Mouse (Mus musculus) left cerebral cortex, adult 11 months (tissue): Measurements from ENCODE around the gene Spats2l.

Experiments used
- DNase-seq: peaks from one replicate; pipeline ENCODE4 v3.0.0; 2022; ENCODE audit warnings: low spot score

Gene Spats2l

DNA sequence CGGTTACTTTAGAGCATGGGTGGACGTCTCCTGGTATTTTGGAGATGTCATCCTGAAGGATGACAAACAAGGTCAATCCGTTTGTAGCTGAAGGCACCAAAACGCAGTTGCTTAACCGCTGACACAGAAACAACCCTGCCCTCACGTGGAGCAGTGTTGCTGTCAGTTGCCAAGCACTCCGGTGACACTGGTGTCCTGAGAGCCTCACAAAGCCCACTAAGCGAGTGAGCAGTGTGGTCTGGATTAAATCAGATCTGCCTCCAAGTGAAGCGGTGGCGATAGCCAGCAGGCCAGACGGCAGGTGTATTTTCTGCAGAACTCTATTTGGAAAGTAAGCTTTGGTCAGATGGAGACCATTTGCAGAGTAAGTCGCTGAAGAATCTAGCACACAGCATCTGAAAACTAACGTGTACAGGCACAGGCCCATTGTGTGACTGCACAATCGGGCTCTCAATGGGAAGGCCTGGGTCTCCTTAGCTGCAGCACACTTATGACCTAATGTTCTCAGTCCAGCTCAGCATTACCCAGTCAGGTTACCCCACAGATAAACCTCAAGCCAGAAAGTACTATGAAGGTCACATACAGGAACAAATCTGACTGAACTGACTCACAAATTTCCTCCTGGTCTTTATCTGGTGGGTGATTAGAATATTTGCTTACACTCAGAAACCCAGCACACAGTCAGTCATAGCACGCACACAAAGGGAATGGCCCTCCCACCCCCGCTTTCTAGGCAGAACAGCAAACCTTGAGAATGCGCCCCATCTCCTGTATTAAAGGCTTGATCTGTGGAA is 51.2 kb downstream of the Spats2l start:
- no peak for DNase-seq

DNA sequence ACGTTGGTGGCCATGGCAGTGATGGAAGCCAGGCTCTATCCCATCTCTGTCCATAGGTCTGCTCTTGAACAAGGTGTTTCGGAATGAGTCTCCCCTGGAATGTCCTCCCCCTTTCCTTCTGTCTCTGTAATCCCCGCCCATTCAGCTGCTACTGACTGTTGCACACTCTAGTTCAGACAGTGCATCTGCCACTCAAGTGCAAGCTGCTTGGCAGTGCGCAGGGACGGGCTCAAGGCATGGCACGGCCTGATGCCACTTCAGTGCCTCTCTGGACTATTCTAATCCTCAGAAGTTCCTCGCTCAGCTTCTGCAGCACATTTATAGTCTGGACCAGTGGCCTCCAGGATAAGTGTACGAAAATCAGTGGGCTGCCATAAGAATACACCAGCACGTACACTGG is 52.3 kb downstream of the Spats2l start:
- no peak for DNase-seq

DNA sequence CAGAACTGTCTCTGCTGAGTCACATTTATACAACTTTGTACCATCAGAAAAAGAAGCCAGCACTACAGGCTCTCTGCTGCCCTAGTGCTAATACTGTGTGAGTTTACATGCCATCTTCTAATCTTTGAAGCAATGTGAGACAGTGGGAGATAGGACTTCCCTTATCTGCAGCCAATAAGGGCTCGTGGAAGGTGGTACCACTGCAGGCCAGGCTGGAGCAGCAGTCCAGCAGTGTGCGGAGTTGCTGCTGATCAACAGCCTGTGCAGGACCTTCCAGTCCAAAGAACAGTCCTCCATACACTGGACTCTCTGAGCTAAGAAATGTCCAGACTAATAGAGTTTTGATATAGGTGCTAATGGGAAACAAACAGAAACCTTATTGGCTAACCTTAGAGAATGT is 59.2 kb downstream of the Spats2l start:
- no peak for DNase-seq

DNA sequence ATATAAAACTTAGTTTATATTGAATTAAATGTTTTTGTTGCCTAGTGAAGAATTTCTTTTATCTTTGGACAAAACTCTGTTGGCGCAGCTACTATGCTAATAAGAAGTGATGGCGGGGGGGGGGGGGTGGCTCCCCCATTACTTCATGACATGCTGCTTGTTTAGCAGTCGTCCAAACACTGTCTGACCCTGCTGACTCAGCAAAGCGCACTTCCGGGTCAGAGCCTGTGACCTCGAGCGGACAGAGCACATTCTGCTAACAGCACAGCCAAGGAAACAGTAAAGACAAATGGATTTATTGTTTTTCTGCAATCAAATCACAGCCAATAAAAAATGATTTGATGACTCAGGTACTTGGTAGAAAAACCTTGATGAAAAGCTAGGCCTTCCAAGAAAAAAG is 61.2 kb downstream of the Spats2l start:
- DNase-seq, result no peak

DNA sequence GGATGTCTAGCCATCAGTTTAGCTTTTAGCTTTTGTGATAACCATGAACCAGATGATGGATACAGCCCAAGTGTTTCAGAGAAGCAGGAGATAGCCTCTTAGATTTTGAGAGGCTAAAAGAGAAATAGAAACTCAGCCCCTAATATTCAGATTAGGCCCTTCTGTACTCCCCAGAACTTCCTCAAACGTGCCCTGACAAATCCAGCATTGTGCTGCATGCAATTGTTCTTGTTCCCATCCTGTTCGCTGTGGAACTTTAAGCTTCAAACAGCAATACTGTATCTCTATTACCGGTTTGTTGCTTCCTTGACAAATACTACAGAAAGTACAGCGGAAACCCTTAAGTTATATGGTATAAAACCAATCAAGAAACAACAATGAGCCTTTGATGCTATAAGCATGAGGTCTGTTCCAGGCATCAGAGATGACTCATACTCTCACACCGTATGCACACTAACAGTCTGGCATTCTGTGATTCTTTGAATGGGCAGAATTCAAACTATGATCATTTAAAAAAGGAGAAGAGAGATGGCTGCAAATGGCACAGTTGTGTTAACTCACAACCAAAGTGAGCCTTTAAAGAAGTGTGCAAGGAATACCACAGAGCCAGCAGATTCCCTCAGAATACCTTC is 62.8 kb downstream of the Spats2l start:
- DNase-seq, result no peak

DNA sequence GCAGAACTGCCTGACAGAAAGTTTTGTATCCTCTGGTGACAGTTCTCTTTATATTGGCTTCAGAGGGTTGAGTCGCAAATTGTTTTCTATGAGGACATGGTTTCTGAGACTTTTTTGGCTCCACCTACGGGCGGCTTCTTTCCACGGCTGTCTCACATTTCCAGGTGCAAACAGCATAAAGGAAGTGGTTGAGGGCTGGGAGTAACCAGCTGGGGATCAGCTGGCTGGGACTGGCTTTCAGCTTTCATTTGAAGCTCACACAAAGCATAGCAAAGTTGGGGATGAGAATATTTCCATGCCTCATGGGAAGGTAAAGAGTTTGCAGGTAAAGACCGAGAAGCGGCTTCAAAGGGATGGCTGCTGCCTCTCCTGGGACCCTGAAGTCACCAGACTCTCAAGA is 65.9 kb downstream of the Spats2l start:
- DNase-seq, result no peak

DNA sequence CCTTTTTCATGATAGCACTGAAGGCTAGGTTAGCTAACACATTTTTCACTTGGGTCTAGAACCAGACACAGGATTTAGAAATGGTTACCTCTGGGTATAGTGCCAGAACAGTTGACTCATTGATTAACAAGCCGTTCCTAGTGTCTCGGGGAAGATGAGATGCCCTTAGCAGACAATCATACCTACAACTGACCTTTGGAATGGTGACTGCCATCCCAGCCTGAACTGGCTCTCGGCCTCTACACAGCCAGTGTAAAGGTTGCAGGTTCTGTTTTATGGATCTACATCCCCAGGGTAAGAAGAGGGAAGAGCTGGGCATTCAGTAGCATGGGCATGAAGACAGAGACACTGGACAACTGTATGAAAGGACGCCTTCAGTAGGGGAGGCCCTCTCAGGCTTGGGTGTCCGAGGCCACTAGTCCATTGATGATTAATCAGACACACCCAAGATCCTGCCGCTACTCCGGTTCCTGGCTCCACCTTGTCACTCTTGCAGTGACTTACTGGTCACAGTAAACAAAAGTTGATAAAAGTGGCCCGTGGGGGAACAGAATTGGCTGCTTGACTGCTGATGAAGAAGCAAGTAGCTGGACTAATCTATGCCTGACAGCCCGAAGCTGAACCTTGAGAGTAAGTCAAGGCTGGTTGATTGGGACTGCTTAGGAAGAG is 71.2 kb downstream of the Spats2l start:
- DNase-seq, result no peak

DNA sequence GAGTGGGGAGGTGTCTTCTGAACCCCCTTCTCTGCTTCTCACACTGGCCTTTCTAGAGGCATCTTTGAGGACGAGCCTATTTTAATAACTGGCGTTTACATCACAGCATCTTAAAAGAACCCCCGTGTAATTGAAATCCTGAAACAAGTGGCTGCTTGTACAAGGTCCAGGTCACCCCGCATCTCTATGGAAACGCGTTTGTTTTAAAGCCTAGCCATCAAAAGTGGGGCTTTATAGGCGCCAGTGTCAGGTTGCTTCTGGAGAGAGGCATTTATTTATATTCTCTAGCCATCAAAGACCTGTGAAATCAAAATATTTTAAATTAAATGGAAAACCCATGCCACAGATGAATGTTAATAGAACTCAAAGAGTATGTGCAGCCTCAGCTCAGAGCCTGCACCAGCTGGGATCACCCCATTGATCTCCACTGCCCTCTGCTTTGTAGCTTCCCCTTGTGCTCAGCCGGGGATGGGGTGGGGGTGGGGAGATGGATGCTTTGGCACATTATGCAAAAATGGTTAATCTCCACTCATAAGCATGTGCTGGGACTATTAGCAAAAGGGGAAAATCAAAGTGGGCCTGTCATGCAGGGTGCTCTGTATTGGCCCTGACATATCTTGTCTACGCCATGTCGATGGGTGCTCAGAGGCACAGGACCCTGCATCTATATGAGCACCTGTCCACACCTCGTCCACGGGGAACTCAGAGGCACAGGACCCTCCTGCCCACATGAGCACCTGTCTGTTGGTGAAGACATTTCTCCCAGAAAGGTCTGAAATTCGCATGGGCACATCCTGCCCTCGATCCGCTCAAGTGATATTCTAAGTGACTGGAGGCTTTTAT is 73.1 kb downstream of the Spats2l start:
- DNase-seq, result no peak

DNA sequence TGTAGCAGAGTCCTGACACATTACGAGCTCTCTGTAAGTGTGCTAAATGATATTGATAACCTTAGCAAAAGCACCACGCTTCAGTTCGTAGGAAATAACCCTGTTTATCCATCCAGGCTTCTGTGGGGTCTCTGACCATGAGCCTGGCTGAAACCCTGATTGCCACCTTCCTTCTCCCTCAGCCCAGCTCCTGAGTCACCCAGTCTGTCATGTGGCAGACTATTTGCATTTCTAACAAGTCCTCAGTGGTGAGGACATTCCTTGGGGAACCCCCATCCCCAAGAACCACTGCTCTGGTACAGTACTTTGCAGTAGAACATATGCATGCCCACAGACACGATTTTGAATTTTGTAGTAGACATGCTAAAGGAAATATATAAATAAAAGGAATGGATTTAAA is 75.1 kb downstream of the Spats2l start:
- no peak for DNase-seq

DNA sequence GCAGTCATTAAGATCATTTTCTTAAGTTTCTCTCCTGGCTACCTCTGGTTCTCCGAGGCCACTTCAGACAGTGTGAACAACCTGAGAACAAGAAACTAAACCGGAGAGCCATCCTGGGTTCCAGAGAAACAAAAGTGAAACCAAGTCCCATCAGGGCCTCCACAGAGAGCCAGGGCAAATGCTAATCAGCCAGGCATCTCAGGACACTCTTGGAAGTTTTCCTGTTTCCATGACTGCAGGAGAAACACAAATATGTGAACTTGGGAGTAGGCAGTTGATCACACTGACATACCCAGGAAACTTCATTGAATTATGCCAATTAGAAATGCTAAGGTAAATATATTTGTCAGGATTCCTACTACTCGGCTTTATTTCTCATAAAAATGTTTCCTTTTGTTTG is 76.0 kb downstream of the Spats2l start:
- no peak for DNase-seq

DNA sequence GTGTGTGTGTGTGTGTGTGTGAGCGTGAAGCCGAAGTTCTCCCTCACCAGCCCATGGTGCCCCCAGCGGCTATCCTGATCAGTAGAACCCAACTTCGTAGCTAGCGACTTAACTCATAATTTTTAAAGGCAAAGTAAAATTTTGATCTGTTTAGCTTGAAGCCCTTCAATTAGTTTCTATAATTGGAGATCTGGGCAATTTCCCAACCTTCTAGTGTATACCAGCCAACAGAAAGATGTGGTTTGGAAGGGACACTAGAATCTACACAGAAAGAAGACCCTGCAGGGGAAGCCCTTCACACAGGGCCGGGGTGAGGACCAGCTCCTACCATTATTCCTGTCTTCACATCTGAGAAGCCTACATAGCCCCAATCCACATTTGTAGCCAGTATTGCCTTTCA is 77.9 kb downstream of the Spats2l start:
- no peak for DNase-seq

DNA sequence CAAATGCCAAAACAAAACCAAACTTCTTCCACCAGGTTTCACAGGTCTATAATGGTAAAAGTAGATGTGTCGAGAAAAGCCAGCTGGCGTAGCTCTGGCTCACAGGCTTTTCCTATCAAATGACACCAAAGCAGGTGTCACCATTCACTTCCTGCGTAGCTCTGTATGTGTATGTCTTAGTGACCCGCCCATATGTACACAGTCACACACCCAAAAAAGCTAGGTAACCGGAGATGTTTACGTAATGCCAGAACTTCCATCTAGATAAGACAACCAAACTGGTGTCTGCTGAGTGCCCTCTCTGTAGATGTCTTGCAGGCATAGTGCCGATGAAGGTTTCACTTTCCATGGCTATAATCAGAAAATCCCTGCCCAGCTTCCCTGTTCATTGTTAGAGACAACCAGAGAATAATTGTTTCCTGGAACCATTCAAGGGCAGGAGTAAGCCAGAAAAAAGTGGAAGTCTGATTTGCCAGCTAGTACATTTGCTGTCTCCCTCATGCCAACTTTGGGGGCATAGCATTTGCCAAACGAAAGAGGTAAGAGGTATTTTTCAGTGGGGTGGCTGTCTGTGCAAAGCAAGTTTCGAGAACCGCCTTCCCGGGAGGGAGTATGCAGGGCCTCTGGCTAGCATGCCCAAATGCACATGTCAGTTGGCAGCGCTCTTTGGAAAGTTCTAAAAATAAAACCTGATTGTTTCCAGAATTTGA is 78.8 kb downstream of the Spats2l start:
- no peak for DNase-seq

DNA sequence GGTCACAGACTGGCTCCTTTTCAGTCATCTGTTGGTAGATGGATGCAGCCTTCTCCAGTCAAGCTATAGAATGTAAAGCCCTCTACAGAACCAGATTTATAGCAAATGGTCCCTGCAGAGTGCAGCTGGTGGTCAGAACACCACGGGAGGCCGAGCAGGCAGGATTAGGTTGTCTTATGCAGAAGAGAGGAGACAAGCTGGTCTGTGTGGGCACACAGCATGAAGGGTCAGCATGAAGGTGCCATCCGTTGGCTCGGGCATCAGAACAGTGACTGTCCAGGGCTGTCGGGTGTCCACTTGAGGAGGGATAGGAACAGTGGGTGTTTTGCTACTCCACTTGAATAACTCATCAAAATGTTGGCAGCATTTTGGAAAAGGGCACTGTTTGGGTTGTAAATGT is 83.8 kb downstream of the Spats2l start:
- no peak for DNase-seq

DNA sequence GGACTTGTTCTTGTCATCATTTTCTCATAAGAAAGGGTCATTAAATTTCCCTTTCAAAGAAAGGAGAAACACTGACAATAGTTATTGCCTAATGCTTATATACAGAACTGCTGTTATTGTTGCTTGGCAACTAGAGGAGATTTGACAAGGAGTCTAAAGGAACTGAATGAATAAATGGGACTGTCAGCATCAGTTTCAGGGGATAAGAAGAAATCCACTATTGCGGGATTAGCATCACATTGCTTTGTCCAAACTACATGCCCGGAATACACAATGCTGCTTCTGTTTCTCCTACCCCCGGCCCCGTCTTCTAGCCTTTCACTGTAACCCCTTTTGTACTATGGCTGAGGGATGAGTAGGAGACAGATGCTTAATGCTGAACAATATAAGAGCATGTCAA is 88.1 kb downstream of the Spats2l start:
- no peak for DNase-seq

DNA sequence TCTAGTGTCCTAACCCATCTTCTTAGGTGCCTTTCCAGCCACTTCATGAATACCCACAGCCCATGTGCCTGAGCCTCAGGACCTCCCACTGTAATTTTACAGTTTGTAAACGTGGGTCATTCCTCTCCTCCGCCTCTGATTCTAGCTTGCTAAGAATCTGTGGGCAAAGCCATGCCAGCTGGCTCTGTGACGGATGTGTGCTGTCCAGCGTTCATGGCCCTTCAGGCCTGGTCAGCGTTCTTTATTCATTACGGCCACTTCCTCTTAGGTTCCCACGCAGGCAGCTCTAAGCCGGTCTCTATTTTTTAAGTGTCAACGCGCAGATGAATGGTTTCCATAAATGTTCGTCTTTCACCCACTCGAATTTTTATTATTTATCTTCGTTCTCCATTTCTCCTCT is 94.7 kb downstream of the Spats2l start:
- DNase-seq, result no peak

DNA sequence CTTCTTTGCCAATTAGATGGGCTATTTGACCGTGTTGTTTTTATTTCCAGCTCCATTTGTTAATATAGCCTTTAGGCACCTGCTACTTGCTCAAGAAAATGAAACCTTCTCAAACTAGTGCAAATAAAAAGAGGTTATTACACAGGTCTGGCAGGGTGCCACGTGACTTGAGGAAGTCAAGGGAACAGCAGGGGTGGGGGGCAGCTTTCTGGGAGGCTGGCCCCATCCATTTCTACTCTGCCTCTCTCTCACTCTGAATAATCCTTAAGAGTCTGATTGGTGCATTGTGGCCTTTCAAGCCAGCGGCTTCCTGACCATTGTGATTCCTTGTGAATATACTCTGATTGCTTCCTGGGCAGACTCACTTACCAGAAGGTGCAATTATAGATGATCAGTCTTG is 98.0 kb downstream of the Spats2l start:
- DNase-seq, result no peak

DNA sequence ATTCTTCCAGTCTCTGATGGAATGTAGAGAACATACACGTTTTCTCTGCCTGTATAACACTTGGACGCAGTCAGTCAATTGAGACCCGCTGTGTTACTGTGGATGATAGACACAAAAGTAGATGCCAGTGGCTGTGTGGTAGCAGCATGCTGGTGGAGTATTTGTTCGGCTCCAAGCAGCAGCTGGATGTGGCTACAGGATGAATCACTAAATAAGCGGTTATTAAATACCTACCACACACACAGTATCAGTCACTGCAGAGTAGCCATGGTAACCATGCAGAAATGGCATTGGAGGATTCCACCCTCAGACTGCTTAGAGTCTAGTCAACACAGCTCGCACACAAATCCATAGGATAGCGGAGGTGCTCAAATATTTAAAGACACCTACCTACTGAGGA is 100.0 kb downstream of the Spats2l start:
- DNase-seq, result no peak

DNA sequence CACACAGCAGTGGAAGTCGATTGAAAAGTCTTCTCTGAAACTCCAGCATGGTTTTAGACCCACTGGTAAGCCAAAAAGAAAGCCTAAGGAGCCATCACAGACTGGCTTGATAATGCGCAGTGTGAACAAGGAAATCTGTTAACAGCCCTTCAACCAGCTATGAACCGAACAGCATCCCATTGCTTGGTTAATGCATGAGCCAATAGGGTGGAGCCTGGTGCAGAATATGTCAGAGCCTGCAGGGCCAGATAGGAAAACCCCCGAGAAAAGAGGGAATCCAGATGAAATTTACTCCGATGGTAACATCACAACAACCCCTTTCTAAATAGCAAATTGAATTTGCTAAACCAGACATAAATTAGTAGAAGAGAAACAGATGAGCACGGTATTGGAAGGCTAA is 101.1 kb downstream of the Spats2l start:
- no peak for DNase-seq

DNA sequence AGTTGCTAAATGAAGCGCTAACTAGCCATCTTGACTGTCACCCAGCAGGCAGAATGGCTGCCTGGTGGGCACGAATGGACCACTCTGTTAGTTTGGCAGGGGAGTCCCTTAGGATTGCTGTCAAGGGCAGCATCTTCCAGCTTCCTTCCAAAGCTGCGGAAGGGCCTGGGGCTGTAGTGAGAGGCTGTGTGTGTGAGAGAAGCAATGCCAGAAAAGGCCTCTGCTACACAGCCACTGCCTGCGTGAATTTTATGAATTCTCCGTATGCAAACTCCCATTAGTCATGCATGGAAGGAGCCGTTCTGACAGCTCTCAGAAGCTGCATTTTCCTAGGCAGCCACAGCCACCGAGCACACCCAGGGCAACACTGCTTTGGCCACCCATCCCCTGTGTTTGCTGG is 101.5 kb downstream of the Spats2l start:
- DNase-seq, result no peak

DNA sequence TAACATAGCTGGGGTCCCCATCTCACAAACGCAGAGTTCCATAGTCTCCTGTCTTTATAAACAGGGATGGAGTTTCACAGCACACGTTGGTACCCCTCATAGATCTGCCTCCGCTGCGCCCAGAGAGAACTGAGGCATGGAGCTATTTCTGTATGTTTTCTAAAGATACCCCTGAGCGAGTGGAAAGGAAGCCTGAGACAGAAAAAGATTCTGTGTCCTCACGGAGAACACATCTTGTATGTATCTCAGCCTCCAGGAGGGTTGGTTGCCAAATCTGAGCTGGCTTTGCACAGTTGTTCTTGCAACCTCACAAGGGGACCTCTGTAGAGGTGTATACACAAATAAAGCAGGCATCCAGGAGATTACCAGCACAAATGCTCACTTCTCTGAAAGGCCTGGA is 105.0 kb downstream of the Spats2l start:
- no peak for DNase-seq

DNA sequence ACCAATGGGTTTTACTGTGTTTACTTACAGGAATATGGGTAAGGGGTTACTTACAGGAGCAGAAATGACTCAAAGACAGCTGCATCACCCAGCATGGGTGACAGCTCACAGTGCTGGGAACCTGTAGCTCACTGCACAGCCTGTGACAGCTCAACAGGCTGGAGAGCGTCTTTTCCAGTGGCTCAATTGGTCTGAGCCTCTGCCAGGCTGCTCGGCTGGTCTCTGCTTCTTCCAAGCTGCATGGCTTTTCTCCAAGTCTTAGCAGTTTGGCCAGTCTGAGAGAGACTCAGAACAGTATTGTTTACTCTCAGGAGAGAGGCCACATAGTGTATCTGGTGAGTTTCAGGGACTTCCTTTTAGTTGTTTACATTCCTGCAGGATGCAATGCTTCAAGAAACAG is 110.9 kb downstream of the Spats2l start:
- DNase-seq, result no peak

DNA sequence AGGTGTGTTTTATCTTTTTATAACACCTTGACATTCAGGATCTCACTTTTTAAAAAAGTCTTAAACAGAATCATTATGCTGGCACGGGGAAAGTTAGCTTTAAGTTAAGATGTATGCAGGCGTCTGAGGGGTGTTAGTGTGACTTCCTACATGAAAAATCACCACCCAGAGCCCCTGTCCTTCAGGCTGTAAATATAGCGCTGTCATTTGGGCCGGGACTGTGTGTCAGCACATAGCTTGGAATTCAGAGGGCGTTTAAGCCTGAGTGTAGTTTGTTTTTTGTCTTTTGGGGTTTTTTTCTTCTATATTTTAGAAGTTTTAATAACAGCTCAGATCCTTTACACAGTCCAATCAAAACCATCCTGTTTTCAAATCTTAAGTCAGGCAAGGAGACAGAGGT is 115.8 kb downstream of the Spats2l start:
- DNase-seq, result no peak
